Mouse (Mus musculus) liver, embryonic 14.5 days (tissue): ENCODE measurements at regions not wholly inside any gene's neighbourhood (a gene's known extent, or its start where the extent isn't known, plus 50 kb on each side); places are given as distances from the start of the nearest gene placed in this dataset.

ENCODE experiments used
- CTCF ChIP-seq: IDR thresholded peaks from 2 replicates; pipeline ENCODE4 v1.5.1; 2016; ENCODE audit warnings: antibody characterized with exemption, low read depth, control low read depth
- EP300 ChIP-seq: IDR thresholded peaks from 2 replicates; pipeline ENCODE4 v1.6.1; 2016; ENCODE audit warnings: antibody characterized with exemption, low read depth

GRCm38 (mm10) chr5:116960041-116960440 lies 155.9 kb downstream of the Suds3 start:
- TF ChIP-seq CTCF (no peak), EP300 (no peak)
